Mouse (Mus musculus) forebrain, embryonic 15.5 days (tissue): ENCODE measurements around the gene Prss36. TPM values are rescaled to one million over a fixed set of nuclear protein-coding genes. Genes with fewer than 3 reads are reported as not detected.

ENCODE experiments used
- ATAC-seq: fragments of 200-750 bp; cut with Nextera tagmentation; replicated peaks from 2 replicates; pipeline ENCODE4 v1.8.0; 2017; ENCODE audit warnings: mild to moderate bottlenecking, moderate TSS enrichment, moderate library complexity
- H3K27ac ChIP-seq: fragments of 300-500 bp; sonication (generic); replicated peaks from 2 replicates; pipeline ENCODE4 v1.5.1; 2015; ENCODE audit warnings: mild to moderate bottlenecking, inconsistent platforms
- H3K27me3 ChIP-seq: fragments of 300-500 bp; sonication (generic); 2 replicates; pipeline ENCODE4 v1.6.1; 2015; ENCODE audit warnings: inconsistent platforms
- H3K36me3 ChIP-seq: fragments of 300-500 bp; sonication (generic); 2 replicates; pipeline ENCODE4 v1.6.1; 2015; ENCODE audit warnings: mild to moderate bottlenecking, inconsistent platforms
- H3K4me1 ChIP-seq: fragments of 300-500 bp; sonication (generic); 2 replicates; pipeline ENCODE4 v1.6.1; 2015; ENCODE audit warnings: inconsistent platforms
- H3K4me2 ChIP-seq: fragments of 300-500 bp; sonication (generic); replicated peaks from 2 replicates; pipeline ENCODE4 v1.6.1; 2015; ENCODE audit warnings: mild to moderate bottlenecking, inconsistent platforms
- H3K4me3 ChIP-seq: fragments of 300-500 bp; sonication (generic); 2 replicates; pipeline ENCODE4 v1.5.1; 2015; ENCODE audit warnings: mild to moderate bottlenecking, inconsistent platforms
- H3K9ac ChIP-seq: fragments of 300-500 bp; sonication (generic); replicated peaks from 2 replicates; pipeline ENCODE4 v1.6.1; 2015; ENCODE audit warnings: mild to moderate bottlenecking, inconsistent platforms
- H3K9me3 ChIP-seq: fragments of 300-500 bp; sonication (generic); 2 replicates; pipeline ENCODE4 v1.6.1; 2016; ENCODE audit warnings: inconsistent platforms
- WGBS: fragments of 180-500 bp; shearing (Covaris S2); methylation state at CpG from one replicate; pipeline ENCODE4 v1.1.7; 2015; ENCODE audit warnings: mixed read lengths; 5-methylcytosine and 5-hydroxymethylcytosine counted together
- polyA plus RNA-seq: library from polyadenylated mRNA; unstranded; fragments of >200 nt; fragmentation: Nextera tagmentation; extraction: Ambion mirVana; gene quantifications from 2 replicates; pipeline ENCODE4 v1.2.1, GENCODE M21; 2015

The Prss36 gene
- polyA plus RNA-seq, 1 experiment from 2014 or later: 9.6 TPM

GRCm38 (mm10) chr7:127921516-127921915 is 25.0 kb downstream of the Prss36 start:
- WGBS: 58% methylated on average over 8 of the region's 8 CpGs
- Histone ChIP-seq H3K4me2 (no peak overlapping the region), H3K27ac (no peak overlapping the region), H3K4me1 (no peaks in the 10 kb centered on the region), H3K9me3 (no peaks in the 10 kb centered on the region), H3K4me3 (no peak overlapping the region), H3K27me3 (no peaks in the 10 kb centered on the region), H3K9ac (no peak overlapping the region), H3K36me3 (peaks cover 61% of the 10 kb centered on the region)
- no peak for ATAC-seq

DNA sequence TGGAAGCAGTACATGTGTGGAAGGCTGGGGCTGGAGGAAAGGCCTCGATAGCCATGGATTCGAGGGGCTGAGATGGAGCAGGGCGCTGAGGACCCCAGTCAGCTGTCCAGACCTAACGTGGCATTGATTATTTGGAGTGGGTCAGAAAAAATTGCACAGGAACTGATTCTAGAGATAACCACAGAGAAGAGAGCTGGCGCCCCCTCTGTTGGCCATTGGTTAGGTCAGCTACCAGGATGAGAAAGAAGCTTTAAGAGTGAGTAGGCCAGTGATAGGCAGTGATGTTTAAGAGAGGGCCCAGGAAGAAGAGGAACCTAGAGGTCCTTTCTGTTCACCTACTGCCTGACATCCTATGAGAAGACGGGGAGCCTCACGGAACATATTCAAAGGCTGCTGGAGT is 27.2 kb downstream of the Prss36 start:
- Histone ChIP-seq H3K27ac (no peak overlapping the region), H3K36me3 (peaks cover 57% of the 10 kb centered on the region), H3K27me3 (no peaks in the 10 kb centered on the region), H3K4me1 (no peaks in the 10 kb centered on the region), H3K4me3 (no peak overlapping the region), H3K9me3 (no peaks in the 10 kb centered on the region), H3K9ac (no peak overlapping the region), H3K4me2 (no peak overlapping the region)
- no peak for ATAC-seq
- WGBS: 78% methylated on average over 7 of the region's 7 CpGs

DNA sequence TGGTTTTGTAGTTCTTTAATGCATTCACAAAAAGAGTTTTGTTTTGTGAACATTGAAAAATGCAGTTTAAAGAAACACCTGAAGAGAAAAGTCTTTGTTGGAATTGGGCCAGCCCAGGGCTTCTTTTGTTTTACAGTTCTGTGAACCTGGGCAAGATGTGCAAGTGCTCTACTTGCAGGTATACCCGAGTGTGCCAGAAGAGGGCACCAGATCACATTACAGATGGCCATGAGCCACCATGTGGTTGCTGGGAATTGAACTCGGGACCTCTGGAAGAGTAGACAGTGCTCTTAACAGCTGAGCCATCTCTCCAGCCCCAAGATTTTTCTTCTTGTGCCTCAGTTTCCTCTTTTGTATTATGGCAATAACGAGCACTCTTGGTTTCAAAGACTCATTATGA is 28.3 kb downstream of the Prss36 start:
- WGBS: 59% methylated on average over 3 of the region's 3 CpGs
- Histone ChIP-seq H3K4me3 (no peak overlapping the region), H3K9me3 (no peaks in the 10 kb centered on the region), H3K9ac (no peak overlapping the region), H3K4me2 (no peak overlapping the region), H3K4me1 (peaks cover 3% of the 10 kb centered on the region), H3K36me3 (peaks cover 52% of the 10 kb centered on the region), H3K27ac (no peak overlapping the region), H3K27me3 (no peaks in the 10 kb centered on the region)
- no peak for ATAC-seq

DNA sequence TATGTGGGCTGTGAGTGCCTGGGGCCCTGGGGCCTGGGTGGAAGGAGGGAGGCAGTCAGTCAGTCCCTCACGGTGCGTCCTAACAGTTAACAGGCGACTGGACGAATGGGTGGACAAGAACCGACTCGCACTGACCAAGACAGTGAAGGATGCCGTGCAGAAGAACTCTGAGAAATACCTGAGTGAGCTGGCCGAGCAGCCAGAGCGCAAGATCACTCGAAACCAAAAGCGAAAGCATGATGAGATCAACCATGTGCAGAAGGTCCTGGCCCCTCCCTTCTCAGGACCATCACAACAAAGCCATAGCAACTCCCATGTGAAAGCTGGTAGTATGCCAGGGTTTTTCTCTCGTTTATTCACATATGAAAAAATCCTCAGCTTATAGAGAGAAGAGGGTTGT is 31.2 kb downstream of the Prss36 start:
- Histone ChIP-seq H3K27me3 (no peaks in the 10 kb centered on the region), H3K27ac (no peak overlapping the region), H3K4me1 (peaks cover 15% of the 10 kb centered on the region), H3K4me3 (no peak overlapping the region), H3K36me3 (peaks cover 31% of the 10 kb centered on the region), H3K4me2 (no peak overlapping the region), H3K9me3 (no peaks in the 10 kb centered on the region), H3K9ac (no peak overlapping the region)
- no peak for ATAC-seq
- 92% methylated on average over 12 of the region's 12 CpGs for whole genome bisulfite sequencing

- no peaks in the 10 kb centered on the region for H3K27me3 ChIP-seq
- H3K27ac ChIP-seq: no peak overlapping the region
- 35% methylated on average over 4 of the region's 4 CpGs for WGBS
- H3K4me2 ChIP-seq: peak overlapping the region; percentile 79
- H3K9me3 ChIP-seq: no peaks in the 10 kb centered on the region
- peak overlapping the region; percentile 89 for H3K4me3 ChIP-seq
- H3K36me3 ChIP-seq: peaks cover 39% of the 10 kb centered on the region
- H3K4me1 ChIP-seq: peaks cover 15% of the 10 kb centered on the region
- ATAC-seq: no peak
- peak overlapping the region; percentile 81 for H3K9ac ChIP-seq
Observed at GRCm38 (mm10) chr7:127912938-127913337, 33.6 kb downstream of the Prss36 start.

- H3K9ac ChIP-seq: peak within 1 kb of the TSS; percentile 81
- H3K4me3 ChIP-seq: peak within 1 kb of the TSS; percentile 89
- no peaks in the 10 kb centered on the region for H3K27me3 ChIP-seq
- no peaks in the 10 kb centered on the region for H3K9me3 ChIP-seq
- H3K36me3 ChIP-seq: peaks cover 41% of the 10 kb centered on the region
- peak within 1 kb of the TSS; percentile 79 for H3K4me2 ChIP-seq
- H3K4me1 ChIP-seq: peaks cover 15% of the 10 kb centered on the region
- WGBS: under 1% methylated on average over 40 of the region's 40 CpGs
- peak; percentile 97 for ATAC-seq
- H3K27ac ChIP-seq: peak within 1 kb of the TSS; percentile 84
Observed at GRCm38 (mm10) chr7:127912190-127912871, 34.2 kb downstream of the Prss36 start, which contains the start of gene Kat8. TSS of gene Kat8 (plus strand) at chr7:127912516.

- no peak for ATAC-seq
- Histone ChIP-seq H3K9me3 (no peaks in the 10 kb centered on the region), H3K27me3 (no peaks in the 10 kb centered on the region), H3K4me1 (peaks cover 28% of the 10 kb centered on the region), H3K4me3 (no peak overlapping the region), H3K36me3 (peaks cover 34% of the 10 kb centered on the region), H3K27ac (no peak overlapping the region), H3K9ac (no peak overlapping the region), H3K4me2 (no peak overlapping the region)
- WGBS: 93% methylated on average over 4 of the region's 4 CpGs
Observed at GRCm38 (mm10) chr7:127908656-127909055, 37.9 kb downstream of the Prss36 start.

DNA sequence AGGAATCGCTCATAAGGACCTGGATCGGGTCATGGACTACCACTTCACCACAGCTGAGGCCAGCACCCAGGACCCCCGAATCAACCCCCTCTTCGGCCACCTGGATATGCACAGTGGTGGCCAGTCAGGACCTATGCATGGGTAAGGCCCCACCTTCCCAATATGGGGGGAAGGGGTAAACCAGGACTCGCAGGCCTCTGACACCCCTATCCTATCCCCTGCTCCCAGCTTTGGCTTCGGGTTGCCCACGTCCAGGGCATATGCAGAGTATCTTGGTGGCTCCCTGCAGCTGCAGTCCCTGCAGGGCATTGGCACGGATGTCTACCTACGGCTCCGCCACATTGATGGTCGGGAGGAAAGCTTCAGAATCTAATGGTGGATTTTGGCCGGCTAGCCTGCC is 38.6 kb downstream of the Prss36 start:
- no peak overlapping the region for H3K4me3 ChIP-seq
- H3K27me3 ChIP-seq: no peaks in the 10 kb centered on the region
- H3K27ac ChIP-seq: no peak overlapping the region
- no peak for ATAC-seq
- no peaks in the 10 kb centered on the region for H3K9me3 ChIP-seq
- 97% methylated on average over 12 of the region's 12 CpGs for WGBS
- no peak overlapping the region for H3K4me2 ChIP-seq
- H3K4me1 ChIP-seq: peaks cover 22% of the 10 kb centered on the region
- peaks cover 34% of the 10 kb centered on the region for H3K36me3 ChIP-seq
- no peak overlapping the region for H3K9ac ChIP-seq

DNA sequence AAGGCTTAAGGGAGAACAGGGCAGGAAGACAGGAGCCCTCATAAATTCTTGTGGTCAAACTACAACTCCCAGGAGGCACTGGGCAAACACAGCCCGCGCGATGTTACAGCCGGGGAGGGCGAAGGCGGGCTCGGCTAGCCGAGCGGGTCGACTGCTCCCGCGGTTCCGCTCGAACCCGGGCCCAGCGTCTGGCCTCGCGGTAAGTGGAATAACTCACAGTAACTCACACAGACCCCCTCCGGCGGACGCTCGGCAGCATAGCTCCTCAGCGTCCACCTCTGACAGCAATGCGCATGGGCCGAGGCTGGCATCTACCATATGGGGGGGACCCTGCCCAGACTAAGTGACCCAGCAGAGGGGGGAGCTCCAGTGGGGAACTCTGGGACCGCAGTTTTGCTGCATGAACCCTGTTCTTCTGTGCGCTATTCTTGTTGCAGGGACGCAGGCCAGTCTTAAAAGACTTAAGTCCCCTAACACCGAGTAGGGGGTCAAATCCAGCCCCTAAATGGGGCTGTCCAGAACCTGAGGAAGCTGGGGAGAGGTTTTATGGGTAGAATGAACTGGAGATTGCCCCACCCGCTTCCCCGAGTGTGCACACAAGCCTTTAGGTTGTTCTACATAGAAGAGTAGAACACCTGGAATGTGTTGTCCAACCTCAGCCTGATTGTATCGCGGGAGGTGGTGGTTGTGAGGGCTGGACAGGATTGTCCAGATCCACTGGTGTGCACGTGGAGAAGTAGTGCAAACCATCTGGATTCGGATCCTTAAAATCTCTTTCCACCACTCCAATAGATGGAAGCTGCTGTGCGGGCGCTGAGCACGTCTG is 42.3 kb downstream of the Prss36 start, which contains the start of gene Bckdk:
Gene Bckdk, plus strand, starts transcription at position 112 of the 826 bp plus-strand sequence.
- peak within 1 kb of the TSS; percentile 89 for H3K4me3 ChIP-seq
- H3K36me3 ChIP-seq: peaks cover 31% of the 10 kb centered on the region
- H3K27ac ChIP-seq: peak within 1 kb of the TSS; percentile 85
- H3K9me3 ChIP-seq: no peaks in the 10 kb centered on the region
- peak; percentile 95 for ATAC-seq
- H3K27me3 ChIP-seq: no peaks in the 10 kb centered on the region
- H3K4me2 ChIP-seq: peak within 1 kb of the TSS; percentile 87
- H3K9ac ChIP-seq: peak within 1 kb of the TSS; percentile 91
- H3K4me1 ChIP-seq: peaks cover 13% of the 10 kb centered on the region
- 7% methylated on average over 38 of the region's 38 CpGs for WGBS

GRCm38 (mm10) chr7:127901772-127902171 is 44.8 kb downstream of the Prss36 start:
- WGBS: 82% methylated on average over 2 of the region's 2 CpGs
- Histone ChIP-seq H3K27ac (no peak overlapping the region), H3K9ac (no peak overlapping the region), H3K4me1 (peaks cover 13% of the 10 kb centered on the region), H3K27me3 (no peaks in the 10 kb centered on the region), H3K4me3 (no peak overlapping the region), H3K36me3 (peaks cover 7% of the 10 kb centered on the region; the same call in 1 of the 2 replicates), H3K4me2 (no peak overlapping the region), H3K9me3 (no peaks in the 10 kb centered on the region)
- ATAC-seq: no peak

DNA sequence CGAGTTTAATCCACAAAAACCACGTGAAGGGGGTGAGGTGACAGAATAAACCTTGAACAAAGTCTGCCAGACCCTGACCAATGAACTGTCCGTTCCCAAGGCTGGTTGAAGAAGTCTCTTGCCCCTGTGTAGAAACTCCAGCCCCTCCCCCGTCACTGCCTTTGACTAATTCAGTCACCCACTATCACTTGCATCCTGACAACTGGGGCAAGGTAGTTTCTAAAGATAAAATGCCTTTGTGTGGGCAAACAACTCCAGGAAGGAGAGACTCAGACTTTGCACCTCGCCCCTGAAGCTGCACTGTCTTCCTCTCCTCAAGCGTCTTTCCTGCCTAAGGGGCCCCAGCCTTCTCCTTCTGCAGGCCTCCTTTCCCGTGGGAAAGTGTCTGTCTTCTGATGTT is 46.5 kb downstream of the Prss36 start:
- Histone ChIP-seq H3K9ac (no peak overlapping the region), H3K27ac (no peak overlapping the region), H3K4me2 (no peak overlapping the region), H3K4me1 (peaks cover 10% of the 10 kb centered on the region), H3K27me3 (no peaks in the 10 kb centered on the region), H3K4me3 (no peak overlapping the region), H3K9me3 (no peaks in the 10 kb centered on the region), H3K36me3 (no peaks in the 10 kb centered on the region)
- WGBS: 51% methylated on average over 7 of the region's 7 CpGs
- ATAC-seq: no peak

GRCm38 (mm10) chr7:127898179-127898956 is 48.2 kb downstream of the Prss36 start:
- no peaks in the 10 kb centered on the region for H3K9me3 ChIP-seq
- no peak overlapping the region for H3K4me3 ChIP-seq
- no peak overlapping the region for H3K9ac ChIP-seq
- H3K4me1 ChIP-seq: peaks cover 9% of the 10 kb centered on the region
- H3K36me3 ChIP-seq: 0 out of 2 replicates have a peak, but pooled peaks cover 2% of the 10 kb centered on the region
- H3K27ac ChIP-seq: no peak overlapping the region
- no peak for ATAC-seq
- 40% methylated on average over 10 of the region's 10 CpGs for WGBS
- H3K27me3 ChIP-seq: no peaks in the 10 kb centered on the region
- no peak overlapping the region for H3K4me2 ChIP-seq
